Mouse (Mus musculus) CH12F3 (cell line): ENCODE measurements around the gene Gm47995.
"Not testable (repeated sequence)": the region's sequence is repeated elsewhere in the genome, so short reads cannot be mapped to it uniquely, and the experiment has no call there.

Experiments
- in situ Hi-C: fragments of 300-500 bp; cut with MboI; formaldehyde crosslinking; loops from 2 replicates; pipeline ENCODE4 v1.14.3; 2020; ENCODE audit warnings: low sequenced_read_pairs

The Gm47995 gene

DNA sequence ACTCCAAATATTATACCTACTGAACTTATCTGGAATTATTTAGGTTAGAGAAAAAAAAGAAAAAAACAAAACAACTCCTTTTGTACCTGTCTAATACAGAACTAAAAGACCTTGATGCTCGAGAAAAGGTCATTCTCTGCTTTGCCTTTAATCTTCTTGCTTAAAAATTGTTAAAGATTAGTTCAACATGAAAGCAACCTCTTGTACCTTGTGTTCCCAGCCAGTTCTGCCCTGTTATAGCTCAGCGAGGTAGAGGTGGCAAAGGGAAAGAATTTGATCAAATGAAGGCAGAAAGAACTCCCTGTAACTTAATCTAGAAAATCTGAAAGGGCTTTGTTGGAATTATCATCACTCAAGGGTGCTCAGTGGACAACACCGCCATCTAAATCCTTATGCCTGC lies 12.1 kb upstream of the Gm47995 start:
- in situ Hi-C loops = not testable (repeated sequence)

DNA sequence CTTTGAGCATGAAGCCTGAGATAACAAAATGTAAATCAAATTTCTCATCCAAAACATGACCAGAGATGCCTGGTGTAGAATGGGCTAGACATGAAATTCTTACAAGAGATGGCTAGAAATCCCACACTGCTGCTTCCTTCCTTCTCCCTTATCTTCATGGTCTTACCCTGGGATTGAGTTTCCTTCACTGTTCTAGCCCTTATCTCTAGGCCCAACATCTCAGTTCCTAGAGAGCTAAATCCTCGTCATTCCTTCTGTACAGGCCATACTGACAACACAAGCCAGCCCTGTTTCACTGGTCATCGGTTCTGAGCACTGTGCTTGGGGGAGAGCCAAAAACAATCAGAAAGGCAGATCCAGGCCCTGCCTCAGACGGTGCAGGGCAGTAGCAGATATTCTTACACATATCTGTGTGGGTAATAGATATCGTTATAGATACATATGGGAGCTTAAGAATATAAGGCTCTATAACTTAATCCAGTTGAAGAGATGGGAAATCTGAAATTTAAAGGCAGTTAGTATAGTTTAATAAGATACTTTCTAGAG lies 11.3 kb upstream of the Gm47995 start:
- in situ Hi-C loops = not testable (repeated sequence)

- in situ Hi-C loops = no loop called here
Measured at GRCm38 (mm10) chr1:151188469-151188868, 9.8 kb upstream of the Gm47995 start.

GRCm38 (mm10) chr1:151192075-151192474 lies 6.2 kb upstream of the Gm47995 start, which contains the start of gene Gm8947:
TSS of gene Gm8947 (plus strand) at chr1:151192376.
- in situ Hi-C loops = not testable (repeated sequence)

GRCm38 (mm10) chr1:151192739-151193138 lies 5.5 kb upstream of the Gm47995 start:
- in situ Hi-C loops = not testable (repeated sequence)

DNA sequence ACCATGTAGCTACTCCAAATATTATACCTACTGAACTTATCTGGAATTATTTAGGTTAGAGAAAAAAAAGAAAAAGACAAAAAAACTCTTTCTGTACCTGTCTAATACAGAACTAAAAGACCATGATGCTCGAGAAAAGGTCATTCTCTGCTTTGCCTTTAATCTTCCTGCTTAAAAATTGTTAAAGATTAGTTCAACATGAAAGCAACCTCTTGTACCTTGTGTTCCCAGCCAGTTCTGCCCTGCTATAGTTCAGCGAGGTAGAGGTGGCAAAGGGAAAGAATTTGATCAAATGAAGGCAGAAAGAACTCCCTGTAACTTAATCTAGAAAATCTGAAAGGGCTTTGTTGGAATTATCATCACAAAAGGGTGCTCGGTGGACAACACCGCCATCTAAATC lies 2.3 kb upstream of the Gm47995 start:
- in situ Hi-C loops = not testable (repeated sequence)

GRCm38 (mm10) chr1:151196690-151197089 lies 1.6 kb upstream of the Gm47995 start:
- in situ Hi-C loops = not testable (repeated sequence)

- in situ Hi-C loops = not testable (repeated sequence)
Measured at GRCm38 (mm10) chr1:151200620-151201019, 2.4 kb downstream of the Gm47995 start.

- in situ Hi-C loops = not testable (repeated sequence)
Measured at GRCm38 (mm10) chr1:151202771-151203170, 4.5 kb downstream of the Gm47995 start.

- in situ Hi-C loops = not testable (repeated sequence)
Measured at GRCm38 (mm10) chr1:151203818-151204217, 5.6 kb downstream of the Gm47995 start, which contains the start of gene 3110040M04Rik. TSS of gene 3110040M04Rik (plus strand) at chr1:151204121.

GRCm38 (mm10) chr1:151208493-151208892 lies 10.2 kb downstream of the Gm47995 start:
- in situ Hi-C loops = not testable (repeated sequence)

GRCm38 (mm10) chr1:151208944-151209343 lies 10.7 kb downstream of the Gm47995 start:
- in situ Hi-C loops = not testable (repeated sequence)

DNA sequence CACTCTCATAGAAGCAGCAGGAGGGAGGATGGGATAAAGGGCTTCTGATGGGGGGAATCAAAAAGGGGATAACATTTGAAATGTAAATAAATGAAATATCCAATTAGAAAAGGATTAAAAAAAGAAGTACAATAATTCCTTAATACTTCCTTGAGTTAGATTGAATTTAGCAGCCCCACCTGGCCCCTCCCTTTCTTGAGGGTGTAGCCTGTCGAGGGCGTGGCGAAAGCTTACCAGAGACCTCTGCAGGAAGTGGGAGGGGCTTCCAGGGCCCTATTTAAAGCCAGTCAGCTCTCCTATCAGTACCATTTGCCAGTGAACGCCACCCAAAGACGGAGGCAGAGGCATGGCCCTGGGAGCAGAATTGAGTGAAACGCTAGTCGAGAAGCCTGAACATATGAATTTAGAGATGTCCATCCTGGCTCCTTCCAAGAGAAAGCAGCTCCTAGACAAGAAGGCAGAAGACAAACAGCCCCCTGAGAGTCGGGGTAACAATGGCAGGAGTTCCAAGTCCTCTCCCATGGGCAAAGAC lies 11.6 kb downstream of the Gm47995 start, which contains the start of gene Gm47996:
TSS of gene Gm47996 (plus strand) at position 308 of the 532 bp plus-strand sequence.
- in situ Hi-C loops = not testable (repeated sequence)

GRCm38 (mm10) chr1:151211666-151212065 lies 13.4 kb downstream of the Gm47995 start:
- in situ Hi-C loops = not testable (repeated sequence)

DNA sequence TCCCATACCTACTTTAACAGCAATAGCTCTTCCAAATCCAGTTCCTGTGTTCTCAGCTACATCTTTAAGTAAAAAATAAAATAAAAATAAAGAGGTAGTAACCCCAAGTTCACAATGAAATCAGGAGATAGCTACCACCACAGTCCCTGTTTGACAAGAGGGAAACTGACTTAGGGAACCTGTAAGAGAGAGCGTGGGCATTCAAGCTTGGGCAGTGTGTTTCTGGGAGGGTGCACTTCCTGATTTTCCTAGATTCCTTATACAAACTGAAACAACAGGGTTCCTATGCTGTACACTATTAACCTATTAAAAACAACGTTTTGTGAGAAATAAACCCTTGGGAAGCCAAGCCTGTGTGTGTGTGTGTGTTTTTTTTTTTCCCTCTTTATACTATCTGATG lies 16.6 kb downstream of the Gm47995 start:
- in situ Hi-C loops = no loop called here

- in situ Hi-C loops = no loop called here
Measured at GRCm38 (mm10) chr1:151215985-151216384, 17.7 kb downstream of the Gm47995 start.

DNA sequence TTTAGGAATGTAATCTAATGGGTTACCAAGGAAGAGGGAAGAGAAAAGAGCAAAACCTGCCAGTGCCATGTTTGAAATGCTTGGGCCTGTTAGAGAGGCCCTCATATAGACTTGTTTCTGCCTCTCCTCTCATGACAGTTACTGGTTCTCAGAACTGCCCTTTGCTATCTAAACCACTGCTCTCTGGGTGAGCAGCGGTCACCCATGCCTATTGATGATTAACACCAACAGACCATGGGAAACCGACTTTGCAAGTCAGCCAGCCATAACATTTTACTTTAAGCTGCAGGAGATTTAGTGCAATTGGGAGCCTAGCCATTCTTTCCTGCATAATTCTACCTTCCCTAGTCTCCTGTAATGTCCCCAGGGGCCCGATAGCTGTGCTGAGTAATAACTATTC lies 18.2 kb downstream of the Gm47995 start:
- in situ Hi-C loops = no loop called here

- in situ Hi-C loops = no loop called here
Measured at GRCm38 (mm10) chr1:151219045-151219444, 20.8 kb downstream of the Gm47995 start.

- in situ Hi-C loops = no loop called here
Measured at GRCm38 (mm10) chr1:151220098-151220497, 21.9 kb downstream of the Gm47995 start.

GRCm38 (mm10) chr1:151222561-151223267 lies 24.5 kb downstream of the Gm47995 start:
- in situ Hi-C loops = no loop called here

DNA sequence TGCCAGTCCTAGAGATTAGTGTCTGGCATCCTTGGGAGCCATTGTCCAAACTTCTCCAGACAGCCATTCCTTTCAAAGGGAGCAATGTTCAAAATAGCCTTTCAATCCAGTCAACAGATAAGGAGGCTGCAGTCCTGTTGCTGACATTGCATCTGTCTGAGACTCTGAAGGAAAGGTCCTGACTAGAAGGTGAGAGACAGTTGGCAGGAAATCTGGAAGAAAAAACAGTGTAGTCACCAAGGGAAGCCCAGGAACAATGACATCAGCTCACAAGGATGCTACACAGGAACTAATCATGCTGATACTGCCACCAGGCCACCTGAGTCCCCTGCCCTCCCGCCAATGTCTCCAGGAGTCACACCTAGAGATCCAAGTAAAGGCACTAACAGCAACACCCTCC lies 25.1 kb downstream of the Gm47995 start:
- in situ Hi-C loops = no loop called here

DNA sequence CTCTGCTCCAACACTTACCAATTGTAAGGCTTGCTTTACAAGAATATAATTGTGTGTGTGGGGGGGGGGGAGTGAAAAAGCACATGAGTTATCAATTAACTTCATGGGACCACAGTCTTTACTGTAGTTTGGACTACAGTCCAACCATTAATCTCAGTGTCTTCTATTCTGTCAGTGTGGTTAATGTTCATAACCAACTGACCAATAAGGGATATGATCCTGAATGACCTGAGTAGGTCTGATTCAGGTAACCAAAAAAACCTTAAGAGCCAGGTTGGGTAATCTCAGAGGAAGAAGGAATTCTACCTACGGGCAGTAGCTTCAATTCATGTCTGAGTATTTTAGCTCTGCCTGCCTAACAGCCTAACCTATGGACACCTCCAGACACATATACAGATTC lies 26.3 kb downstream of the Gm47995 start:
- in situ Hi-C loops = no loop called here
